Mouse (Mus musculus): Measurements from ENCODE around the gene Card14.

The Card14 gene

DNA sequence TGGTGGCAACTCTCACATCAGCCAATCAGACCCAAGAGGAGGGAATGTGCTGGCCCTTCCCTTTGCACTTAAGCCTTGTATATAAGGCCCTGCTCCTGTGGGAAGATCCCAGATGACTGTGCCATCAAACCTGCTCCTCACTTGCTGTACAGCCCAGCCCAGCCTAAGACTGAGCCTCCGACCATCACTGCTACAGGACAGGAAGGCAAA, at the start of gene Card14:
Gene Card14, plus strand, starts transcription at position 111 of the 210 bp plus-strand sequence.
- TF ChIP-seq GATA4 (IDR thresholded peaks at IDR 0.05; ENCODE audit: insufficient replicate concordance, low read length) = no peak

GRCm38 (mm10) chr11:119258216-119258571, 49.4 kb upstream of the Card14 start:
- TF ChIP-seq GATA4 (IDR thresholded peaks at IDR 0.05; ENCODE audit: insufficient replicate concordance, low read length) = no peak

DNA sequence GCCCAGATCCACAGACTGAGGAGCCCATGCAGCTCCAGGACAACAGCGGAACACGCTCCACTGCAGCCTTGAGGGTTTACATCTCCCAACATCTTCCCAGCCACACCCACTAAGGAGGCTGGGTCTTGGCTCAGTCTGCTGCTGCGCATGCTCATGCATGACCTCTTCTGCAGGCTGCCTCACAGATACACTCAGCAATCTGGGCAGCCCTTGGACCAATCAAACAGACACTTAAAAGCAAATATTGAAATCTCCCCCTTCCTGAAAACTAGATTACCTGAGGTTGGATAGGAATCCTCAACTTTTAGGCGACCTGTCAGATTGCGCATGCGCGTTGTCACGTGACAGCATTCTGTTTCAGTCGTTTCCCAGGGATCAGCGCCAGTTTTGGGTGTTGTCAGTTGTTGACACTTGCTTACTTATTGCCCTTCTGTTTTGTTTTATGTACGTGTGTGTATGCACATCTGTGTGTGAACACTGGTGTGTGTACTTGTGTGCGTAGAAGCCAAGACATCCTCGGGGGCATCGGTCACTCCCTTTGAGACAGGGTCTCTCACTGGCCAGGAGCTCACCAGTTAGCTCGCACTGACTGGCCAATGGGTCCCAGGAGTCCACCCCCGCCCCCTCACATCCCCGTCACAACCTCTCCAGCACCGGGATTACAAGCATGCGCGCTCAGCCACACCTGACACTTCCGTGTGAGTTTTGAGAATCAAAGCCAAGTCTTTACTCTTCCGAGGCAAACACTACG, 48.8 kb upstream of the Card14 start:
- TF ChIP-seq GATA4 (IDR thresholded peaks at IDR 0.05; ENCODE audit: insufficient replicate concordance, low read length) = no peak

DNA sequence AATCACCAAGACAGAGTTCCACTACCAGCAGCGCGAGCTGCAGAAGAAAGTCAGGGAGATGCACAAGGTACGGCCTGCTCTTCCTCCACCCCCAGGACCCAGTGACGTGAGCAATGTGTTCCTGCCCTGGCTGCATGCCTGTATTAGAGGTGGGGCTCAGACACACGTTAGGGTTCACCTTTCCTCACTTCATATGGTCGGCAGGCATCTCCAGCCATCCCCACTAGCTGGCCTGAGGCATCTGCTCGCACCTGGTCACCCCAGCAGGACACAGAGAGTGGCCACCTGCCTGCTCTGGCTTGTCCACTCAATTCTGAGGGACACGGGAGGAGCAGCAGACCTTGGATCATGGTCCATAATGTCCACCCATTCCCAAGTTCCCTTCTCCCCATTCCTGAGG, 47.6 kb upstream of the Card14 start:
- TF ChIP-seq GATA4 (IDR thresholded peaks at IDR 0.05; ENCODE audit: insufficient replicate concordance, low read length) = no peak

DNA sequence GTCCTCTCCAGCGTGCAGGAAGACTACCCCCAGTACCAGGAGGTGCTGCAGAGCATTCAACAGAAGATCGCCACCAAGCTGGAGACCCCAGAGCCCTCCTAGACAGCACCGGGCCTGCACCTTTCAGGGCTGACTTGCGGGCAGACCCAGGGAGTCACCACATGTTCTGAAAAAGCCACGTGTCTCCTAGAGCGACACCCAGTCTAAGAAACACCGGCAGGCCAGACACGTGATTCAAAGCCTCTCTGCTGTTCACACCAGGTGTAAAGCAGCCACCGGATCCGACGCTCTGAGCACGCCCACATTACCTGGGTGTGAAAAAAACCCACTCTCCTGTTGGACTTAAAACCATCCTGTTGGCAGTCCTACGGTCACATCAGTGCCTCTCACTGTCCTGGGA, 43.2 kb upstream of the Card14 start:
- TF ChIP-seq GATA4 (IDR thresholded peaks at IDR 0.05; ENCODE audit: insufficient replicate concordance, low read length) = no peak

- no peak for TF ChIP-seq GATA4 (IDR thresholded peaks at IDR 0.05; ENCODE audit: insufficient replicate concordance, low read length)
Measured at GRCm38 (mm10) chr11:119265811-119266210, 41.8 kb upstream of the Card14 start.

DNA sequence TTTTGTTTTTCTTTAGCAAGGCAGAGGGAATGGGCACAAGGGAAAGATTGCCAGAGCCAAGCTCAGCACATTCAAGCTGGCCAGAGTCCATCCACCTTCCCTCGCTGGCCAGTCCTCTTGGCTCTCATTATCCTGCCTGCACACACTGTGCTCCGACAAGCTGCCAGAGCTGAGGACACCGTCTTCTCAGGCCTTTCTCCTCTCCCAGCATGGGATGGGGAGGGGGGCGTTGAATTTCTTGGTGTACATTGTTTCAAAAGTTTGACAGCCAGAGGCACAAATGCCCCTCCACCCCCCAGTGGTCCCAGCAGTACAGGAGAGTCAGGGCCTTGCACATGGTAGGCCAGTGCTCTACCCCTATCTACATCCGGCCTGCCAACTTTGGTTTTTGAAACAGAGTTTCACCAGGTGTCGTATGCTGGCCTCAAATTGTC, 40.3 kb upstream of the Card14 start:
- TF ChIP-seq GATA4 (IDR thresholded peaks at IDR 0.05; ENCODE audit: insufficient replicate concordance, low read length) = no peak

- TF ChIP-seq GATA4 (IDR thresholded peaks at IDR 0.05; ENCODE audit: insufficient replicate concordance, low read length) = peak; percentile 86; the same call in 1 of the 2 replicates
Measured at GRCm38 (mm10) chr11:119267768-119268556, 39.6 kb upstream of the Card14 start, which contains the start of gene Gaa. Gaa (plus strand) TSS chr11:119267887.

DNA sequence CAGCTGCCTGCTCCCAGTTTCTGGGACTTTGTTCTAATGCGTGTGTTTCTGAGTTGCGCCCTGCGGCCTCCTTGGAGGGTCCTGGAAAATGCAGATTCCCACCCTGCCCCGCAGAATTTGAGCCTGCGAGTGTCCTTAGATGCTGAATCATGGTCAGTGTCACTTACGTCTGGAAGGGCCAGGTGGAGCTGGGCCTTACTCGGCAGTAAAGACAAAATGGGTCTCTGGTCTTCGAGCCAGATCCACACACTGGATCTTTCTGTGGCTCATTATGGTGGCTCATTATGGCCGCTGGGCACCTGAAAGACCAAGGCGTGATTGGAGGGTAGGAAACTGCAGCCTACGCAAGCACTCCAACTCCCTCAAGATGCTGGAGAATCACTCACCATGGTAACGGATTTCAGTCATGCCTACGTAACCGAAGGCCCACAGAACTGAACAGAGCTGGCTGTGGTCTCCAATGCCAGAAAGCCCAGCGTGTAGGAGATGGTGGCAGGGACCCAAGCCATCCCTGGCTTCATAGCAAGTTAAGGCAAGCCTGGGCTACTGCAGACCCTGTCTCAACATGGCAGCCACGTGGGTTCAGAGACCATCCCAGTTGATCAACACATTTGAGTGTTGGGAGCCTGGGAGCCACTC, 38.9 kb upstream of the Card14 start:
- TF ChIP-seq GATA4 (IDR thresholded peaks at IDR 0.05; ENCODE audit: insufficient replicate concordance, low read length) = no peak

GRCm38 (mm10) chr11:119273186-119273930, 34.2 kb upstream of the Card14 start:
- no peak for TF ChIP-seq GATA4 (IDR thresholded peaks at IDR 0.05; ENCODE audit: insufficient replicate concordance, low read length)

DNA sequence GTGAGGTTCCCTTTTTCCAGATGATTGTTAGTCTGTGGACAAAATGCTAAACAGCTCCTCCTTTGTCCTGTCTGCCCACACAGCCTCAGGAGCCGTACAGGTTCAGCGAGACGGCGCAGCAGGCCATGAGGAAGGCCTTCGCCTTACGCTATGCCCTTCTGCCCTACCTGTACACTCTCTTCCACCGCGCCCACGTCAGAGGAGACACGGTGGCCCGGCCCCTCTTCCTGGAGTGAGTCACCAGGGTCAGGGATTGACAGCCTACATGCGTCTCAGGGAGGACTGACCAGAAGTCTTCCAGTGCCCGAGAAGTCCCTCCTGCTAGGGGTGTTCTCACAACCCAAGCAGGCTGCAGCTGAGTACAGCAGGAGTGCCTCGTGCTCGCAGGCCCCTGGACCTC, 26.5 kb upstream of the Card14 start:
- TF ChIP-seq GATA4 (IDR thresholded peaks at IDR 0.05; ENCODE audit: insufficient replicate concordance, low read length) = no peak

DNA sequence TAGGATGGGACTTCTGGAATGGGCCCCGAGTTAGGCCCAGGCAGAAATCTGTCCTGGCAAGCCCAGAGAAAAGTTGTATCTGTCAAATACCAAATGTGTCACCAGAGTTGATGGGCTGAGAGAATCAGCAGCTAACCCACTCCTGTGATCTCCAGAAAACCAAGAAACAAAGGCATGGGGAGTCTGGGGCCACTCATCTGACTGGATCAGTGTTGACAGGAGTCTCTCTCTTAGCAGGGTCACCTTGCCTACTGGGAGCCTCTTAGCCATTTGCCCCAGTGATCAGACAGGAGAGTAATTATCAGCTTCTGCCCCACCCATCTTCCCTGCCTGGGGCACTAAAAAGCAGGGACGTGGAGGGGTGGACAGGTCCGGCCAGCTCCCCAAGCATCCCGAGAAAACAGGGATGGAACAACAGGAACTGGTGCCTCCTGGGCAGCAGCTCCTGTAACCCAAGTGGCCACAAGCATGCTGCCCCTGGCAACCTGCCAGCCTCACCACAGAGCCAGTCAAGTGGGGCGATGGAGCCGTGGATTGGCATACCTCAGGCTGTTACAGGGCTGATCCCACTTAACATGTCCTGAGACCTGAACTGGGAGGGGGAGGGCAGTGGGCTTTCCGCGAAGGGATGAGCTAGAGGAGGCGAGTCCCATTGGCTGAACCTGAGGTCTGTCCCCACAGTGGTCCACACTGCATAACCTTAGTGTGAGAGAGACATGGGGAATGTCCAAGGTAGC, 21.6 kb upstream of the Card14 start:
- TF ChIP-seq GATA4 (IDR thresholded peaks at IDR 0.05; ENCODE audit: insufficient replicate concordance, low read length) = no peak

DNA sequence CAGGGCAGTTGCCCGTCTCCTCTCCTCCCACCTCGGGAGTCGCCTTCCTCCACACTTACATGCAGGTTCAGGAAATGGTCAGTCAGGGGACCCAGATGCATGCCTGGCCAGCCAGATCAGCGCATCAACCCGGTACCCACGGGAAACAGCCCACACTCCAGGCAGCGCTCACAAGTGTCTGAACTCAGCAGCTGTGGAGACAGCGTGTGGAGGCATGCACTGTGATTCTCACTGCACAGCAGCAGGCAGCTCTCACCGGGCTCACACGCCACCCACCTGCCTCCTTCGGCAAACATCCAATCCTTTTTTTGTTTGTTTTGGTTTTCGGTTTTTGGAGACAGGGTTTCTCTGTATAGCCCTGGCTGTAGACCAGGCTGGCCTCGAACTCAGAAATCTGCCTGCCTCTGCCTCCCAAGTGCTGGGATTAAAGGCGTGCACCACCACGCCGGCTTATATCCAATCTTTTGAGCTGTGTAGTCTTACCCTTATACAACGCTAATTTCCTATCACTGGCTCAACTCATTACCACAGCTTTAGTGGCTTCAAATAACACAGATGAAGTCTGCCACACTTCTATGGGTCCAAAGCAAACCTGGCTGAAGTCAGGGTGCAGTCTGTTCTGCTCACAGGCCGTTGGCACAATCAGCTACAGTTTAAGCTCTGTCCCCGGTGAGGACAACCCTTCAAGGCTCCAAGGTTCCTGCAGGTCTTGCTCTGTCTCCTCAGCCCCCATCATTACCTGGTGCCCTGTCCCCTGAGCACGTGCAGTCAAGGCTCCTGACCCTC, 20.2 kb upstream of the Card14 start:
- TF ChIP-seq GATA4 (IDR thresholded peaks at IDR 0.05; ENCODE audit: insufficient replicate concordance, low read length) = no peak

GRCm38 (mm10) chr11:119297996-119298395, 9.6 kb upstream of the Card14 start:
- TF ChIP-seq GATA4 (IDR thresholded peaks at IDR 0.05; ENCODE audit: insufficient replicate concordance, low read length) = no peak
